Mouse (Mus musculus) embryonic facial prominence, embryonic 14.5 days (tissue): Measurements from ENCODE around the gene Lnx2. TPM values are rescaled to one million over a fixed set of nuclear protein-coding genes. Genes with fewer than 3 reads are reported as not detected.

Experiments used
- ATAC-seq: fragments of 200-750 bp; cut with Nextera tagmentation; 2 replicates; pipeline ENCODE4 v1.8.0; 2017; ENCODE audit warnings: low read depth, moderate number of reproducible peaks, moderate TSS enrichment
- DNase-seq: peaks from one replicate; pipeline ENCODE4 v3.0.0-alpha.2; 2015; ENCODE audit warnings: low spot score
- H3K27ac ChIP-seq: fragments of 300-500 bp; sonication (generic); replicated peaks from 2 replicates; pipeline ENCODE4 v1.5.1; 2014; ENCODE audit warnings: low read depth, mild to moderate bottlenecking, low read length, moderate library complexity
- H3K27me3 ChIP-seq: fragments of 300-500 bp; sonication (generic); replicated peaks from 2 replicates; pipeline ENCODE4 v1.6.1; 2014; ENCODE audit warnings: low read length; ENCODE audit not compliant: control insufficient read depth, insufficient read depth
- H3K36me3 ChIP-seq: fragments of 300-500 bp; sonication (generic); 2 replicates; pipeline ENCODE4 v1.6.1; 2014; ENCODE audit warnings: low read length, mixed read lengths; ENCODE audit not compliant: control insufficient read depth, insufficient read depth
- H3K4me1 ChIP-seq: fragments of 300-500 bp; sonication (generic); 2 replicates; pipeline ENCODE4 v1.6.1; 2014; ENCODE audit warnings: antibody characterized with exemption, low read length; ENCODE audit not compliant: control insufficient read depth, insufficient read depth
- H3K4me2 ChIP-seq: fragments of 300-500 bp; sonication (generic); 2 replicates; pipeline ENCODE4 v1.6.1; 2014; ENCODE audit warnings: low read depth, mild to moderate bottlenecking, low read length, moderate library complexity, mixed read lengths
- H3K4me3 ChIP-seq: fragments of 300-500 bp; sonication (generic); 2 replicates; pipeline ENCODE4 v1.5.1; 2014; ENCODE audit warnings: low read depth, mild to moderate bottlenecking, low read length
- H3K9ac ChIP-seq: fragments of 300-500 bp; sonication (generic); 2 replicates; pipeline ENCODE4 v1.6.1; 2014; ENCODE audit warnings: low read depth, mild to moderate bottlenecking, low read length, moderate library complexity, mixed read lengths
- H3K9me3 ChIP-seq: fragments of 300-500 bp; sonication (generic); 2 replicates; pipeline ENCODE4 v1.6.1; 2016; ENCODE audit warnings: low read length; ENCODE audit not compliant: control insufficient read depth
- WGBS: fragments of 180-500 bp; shearing (Covaris S2); extraction: QIAGEN DNeasy Blood & Tissue Kit; methylation state at CpG from one replicate; pipeline ENCODE4 v1.1.7; 2014; 5-methylcytosine and 5-hydroxymethylcytosine counted together
- polyA plus RNA-seq: library from polyadenylated mRNA; unstranded; fragments of >200 nt; fragmentation: Nextera tagmentation; extraction: Ambion mirVana; gene quantifications from 2 replicates; pipeline ENCODE4 v1.2.1, GENCODE M21; 2014

The Lnx2 gene
- polyA plus RNA-seq, 1 experiment from 2014 or later = 13.9 TPM

- Histone ChIP-seq H3K9ac (no peak overlapping the region), H3K4me1 (peaks cover 17% of the 10 kb centered on the region; the same call in 1 of the 2 replicates), H3K36me3 (peaks cover 23% of the 10 kb centered on the region), H3K27ac (no peak overlapping the region), H3K9me3 (no peaks in the 10 kb centered on the region), H3K27me3 (no peaks in the 10 kb centered on the region), H3K4me2 (no peak overlapping the region), H3K4me3 (no peak overlapping the region)
- no peak for ATAC-seq
- DNase-seq = no peak
- 96% methylated on average over 4 of the region's 4 CpGs for WGBS
Observed at GRCm38 (mm10) chr5:147086816-147087215, 10.4 kb upstream of the Lnx2 start.

GRCm38 (mm10) chr5:147085201-147085894 is 9.0 kb upstream of the Lnx2 start:
- peak; percentile 58; the same call in 1 of the 2 replicates for ATAC-seq
- H3K36me3 ChIP-seq = peaks cover 31% of the 10 kb centered on the region
- no peaks in the 10 kb centered on the region for H3K27me3 ChIP-seq
- no peak overlapping the region for H3K4me2 ChIP-seq
- 63% methylated on average over 9 of the region's 9 CpGs for WGBS
- peak overlapping the region; percentile 15; the same call in 1 of the 2 replicates for H3K27ac ChIP-seq
- H3K4me3 ChIP-seq = no peak overlapping the region
- H3K4me1 ChIP-seq = peaks cover 14% of the 10 kb centered on the region; the same call in 1 of the 2 replicates
- no peak overlapping the region for H3K9ac ChIP-seq
- no peaks in the 10 kb centered on the region for H3K9me3 ChIP-seq
- peak; percentile 79 for DNase-seq

GRCm38 (mm10) chr5:147078110-147078900 is 1.9 kb upstream of the Lnx2 start:
- 59% methylated on average over 11 of the region's 11 CpGs for WGBS
- peak overlapping the region; percentile 72 for H3K9ac ChIP-seq
- peaks cover 17% of the 10 kb centered on the region; the same call in 1 of the 2 replicates for H3K36me3 ChIP-seq
- H3K27ac ChIP-seq = no peak overlapping the region
- H3K4me2 ChIP-seq = peak overlapping the region; percentile 95
- peak overlapping the region; percentile 91 for H3K4me3 ChIP-seq
- no peak for DNase-seq
- no peaks in the 10 kb centered on the region for H3K9me3 ChIP-seq
- ATAC-seq = no peak
- H3K27me3 ChIP-seq = no peaks in the 10 kb centered on the region
- peaks cover 19% of the 10 kb centered on the region for H3K4me1 ChIP-seq

- WGBS = under 1% methylated on average over 52 of the region's 57 CpGs
- DNase-seq = peak; percentile 90
- Histone ChIP-seq H3K27ac (peak overlapping the region; percentile 95), H3K4me3 (peak overlapping the region; percentile 91), H3K9me3 (no peaks in the 10 kb centered on the region), H3K27me3 (no peaks in the 10 kb centered on the region), H3K4me1 (peaks cover 19% of the 10 kb centered on the region), H3K9ac (peak overlapping the region; percentile 72), H3K36me3 (peaks cover 17% of the 10 kb centered on the region; the same call in 1 of the 2 replicates), H3K4me2 (peak overlapping the region; percentile 95)
- ATAC-seq = peak; percentile 53
Observed at GRCm38 (mm10) chr5:147077305-147078034, 1.1 kb upstream of the Lnx2 start.

- H3K27me3 ChIP-seq = no peaks in the 10 kb centered on the region
- ATAC-seq = peak; percentile 64
- H3K36me3 ChIP-seq = peaks cover 13% of the 10 kb centered on the region; the same call in 1 of the 2 replicates
- peak within 1 kb of the TSS; percentile 95 for H3K27ac ChIP-seq
- H3K4me2 ChIP-seq = peak within 1 kb of the TSS; percentile 95
- H3K9ac ChIP-seq = peak within 1 kb of the TSS; percentile 77
- WGBS = under 1% methylated on average over 17 of the region's 17 CpGs
- peak; percentile 73 for DNase-seq
- peak within 1 kb of the TSS; percentile 91 for H3K4me3 ChIP-seq
- H3K9me3 ChIP-seq = no peaks in the 10 kb centered on the region
- peaks cover 19% of the 10 kb centered on the region for H3K4me1 ChIP-seq
Observed at GRCm38 (mm10) chr5:147076799-147077165, 396 bp upstream of the Lnx2 start, which contains the start of gene Polr1d. TSS of gene Polr1d (plus strand) at chr5:147077050.

GRCm38 (mm10) chr5:147075103-147076025 is 1.0 kb downstream of the Lnx2 start:
- Histone ChIP-seq H3K4me1 (peaks cover 19% of the 10 kb centered on the region), H3K4me3 (peak overlapping the region; percentile 91)
- peak; percentile 76 for DNase-seq

GRCm38 (mm10) chr5:147073805-147074204 is 2.6 kb downstream of the Lnx2 start:
- Histone ChIP-seq H3K27me3 (no peaks in the 10 kb centered on the region), H3K9ac (no peak overlapping the region), H3K27ac (no peak overlapping the region), H3K36me3 (no peaks in the 10 kb centered on the region), H3K9me3 (no peaks in the 10 kb centered on the region), H3K4me1 (peaks cover 19% of the 10 kb centered on the region), H3K4me3 (no peak overlapping the region), H3K4me2 (no peak overlapping the region)
- ATAC-seq (no peak), DNase-seq (no peak)
- WGBS = 84% methylated on average over 6 of the region's 6 CpGs

More at GRCm38 (mm10) chr5:147075103-147076025, 1.0 kb downstream of the Lnx2 start:
- ATAC-seq = no peak
- H3K27ac ChIP-seq = peak overlapping the region; percentile 95
- H3K9ac ChIP-seq = peak overlapping the region; percentile 77
- no peaks in the 10 kb centered on the region for H3K9me3 ChIP-seq
- 10% methylated on average over 21 of the region's 21 CpGs for WGBS
- no peaks in the 10 kb centered on the region for H3K27me3 ChIP-seq
- H3K36me3 ChIP-seq = 0 out of 2 replicates have a peak, but pooled peaks cover 4% of the 10 kb centered on the region
- peak overlapping the region; percentile 95 for H3K4me2 ChIP-seq
